Mouse (Mus musculus) forebrain, embryonic 12.5 days (tissue): ENCODE data around the gene Arhgef10l. TPM values are rescaled to one million over a fixed set of nuclear protein-coding genes. Genes with fewer than 3 reads are reported as not detected.
A peak's percentile ranks its signal among the peaks of the same experiment; 100 is the strongest.
"Not testable (repeated sequence)": the region's sequence is repeated elsewhere in the genome, so short reads cannot be mapped to it uniquely, and the experiment has no call there.

Experiments used
- ATAC-seq: fragments of 200-750 bp; cut with Nextera tagmentation; 2 replicates; pipeline ENCODE4 v1.8.0; 2017; ENCODE audit warnings: moderate TSS enrichment; ENCODE audit not compliant: low FRiP score
- H3K27ac ChIP-seq: fragments of 300-500 bp; sonication (generic); 2 replicates; pipeline ENCODE4 v1.5.1; 2016; ENCODE audit warnings: mild to moderate bottlenecking
- H3K27me3 ChIP-seq: fragments of 300-500 bp; sonication (generic); 2 replicates; pipeline ENCODE4 v1.6.1; 2016; ENCODE audit warnings: mild to moderate bottlenecking
- H3K36me3 ChIP-seq: fragments of 300-500 bp; sonication (generic); replicated peaks from 2 replicates; pipeline ENCODE4 v1.6.1; 2016; ENCODE audit warnings: mild to moderate bottlenecking
- H3K4me1 ChIP-seq: fragments of 300-500 bp; sonication (generic); 2 replicates; pipeline ENCODE4 v1.6.1; 2016
- H3K4me2 ChIP-seq: fragments of 300-500 bp; sonication (generic); 2 replicates; pipeline ENCODE4 v1.6.1; 2016; ENCODE audit warnings: mild to moderate bottlenecking, moderate library complexity
- H3K4me3 ChIP-seq: fragments of 300-500 bp; sonication (generic); replicated peaks from 2 replicates; pipeline ENCODE4 v1.5.1; 2016; ENCODE audit warnings: mild to moderate bottlenecking
- H3K9ac ChIP-seq: fragments of 300-500 bp; sonication (generic); 2 replicates; pipeline ENCODE4 v1.6.1; 2016; ENCODE audit warnings: mild to moderate bottlenecking
- H3K9me3 ChIP-seq: fragments of 300-500 bp; sonication (generic); 2 replicates; pipeline ENCODE4 v1.6.1; 2016
- WGBS: fragments of 180-500 bp; shearing (Covaris S2); methylation state at CpG from one replicate; pipeline ENCODE4 v1.1.7; 2016; 5-methylcytosine and 5-hydroxymethylcytosine counted together
- polyA plus RNA-seq: library from polyadenylated mRNA; unstranded; fragments of >200 nt; fragmentation: Nextera tagmentation; extraction: Ambion mirVana; gene quantifications from 2 replicates; pipeline ENCODE4 v1.2.1, GENCODE M21; 2016

Arhgef10l gene
- polyA plus RNA-seq, 1 experiment from 2014 or later, result 26.1 TPM

GRCm38 (mm10) chr4:140582390-140583088 is 83.3 kb downstream of the Arhgef10l start:
- Histone ChIP-seq H3K9me3 (no peaks in the 10 kb centered on the region), H3K9ac (no peak overlapping the region), H3K4me2 (no peak overlapping the region), H3K27ac (no peak overlapping the region), H3K36me3 (peaks cover 82% of the 10 kb centered on the region), H3K4me3 (no peak overlapping the region), H3K4me1 (no peaks in the 10 kb centered on the region), H3K27me3 (no peaks in the 10 kb centered on the region)
- WGBS, result 84% methylated on average over 15 of the region's 15 CpGs
- no peak for ATAC-seq

- Histone ChIP-seq H3K27ac (no peak overlapping the region), H3K9ac (no peak overlapping the region), H3K9me3 (no peaks in the 10 kb centered on the region), H3K27me3 (no peaks in the 10 kb centered on the region), H3K4me2 (no peak overlapping the region), H3K4me1 (no peaks in the 10 kb centered on the region), H3K4me3 (no peak overlapping the region), H3K36me3 (peaks cover 84% of the 10 kb centered on the region)
- no peak for ATAC-seq
- 79% methylated on average over 23 of the region's 23 CpGs for WGBS
These were observed 84.0 kb downstream of the Arhgef10l start for GRCm38 (mm10) chr4:140581730-140582389.

GRCm38 (mm10) chr4:140581341-140581729 is 84.5 kb downstream of the Arhgef10l start:
- Histone ChIP-seq H3K4me1 (no peaks in the 10 kb centered on the region), H3K27ac (no peak overlapping the region), H3K9ac (no peak overlapping the region), H3K9me3 (no peaks in the 10 kb centered on the region), H3K4me3 (no peak overlapping the region), H3K4me2 (no peak overlapping the region), H3K36me3 (peaks cover 84% of the 10 kb centered on the region), H3K27me3 (no peaks in the 10 kb centered on the region)
- ATAC-seq, result no peak
- WGBS, result 80% methylated on average over 16 of the region's 16 CpGs

GRCm38 (mm10) chr4:140580866-140581265 is 84.9 kb downstream of the Arhgef10l start:
- peaks cover 86% of the 10 kb centered on the region for H3K36me3 ChIP-seq
- ATAC-seq, result no peak
- no peak overlapping the region for H3K4me3 ChIP-seq
- H3K27me3 ChIP-seq, result no peaks in the 10 kb centered on the region
- 95% methylated on average over 4 of the region's 4 CpGs for WGBS
- H3K4me2 ChIP-seq, result no peak overlapping the region
- H3K4me1 ChIP-seq, result no peaks in the 10 kb centered on the region
- no peak overlapping the region for H3K27ac ChIP-seq
- H3K9me3 ChIP-seq, result no peaks in the 10 kb centered on the region
- H3K9ac ChIP-seq, result no peak overlapping the region

- WGBS, result 94% methylated on average over 8 of the region's 8 CpGs
- Histone ChIP-seq H3K9ac (no peak overlapping the region), H3K36me3 (peaks cover 93% of the 10 kb centered on the region)
These were observed 86.2 kb downstream of the Arhgef10l start for GRCm38 (mm10) chr4:140579576-140579975.

GRCm38 (mm10) chr4:140579149-140579548 is 86.7 kb downstream of the Arhgef10l start:
- H3K9ac ChIP-seq, result no peak overlapping the region
- H3K27me3 ChIP-seq, result no peaks in the 10 kb centered on the region
- H3K9me3 ChIP-seq, result no peaks in the 10 kb centered on the region
- no peaks in the 10 kb centered on the region for H3K4me1 ChIP-seq
- H3K36me3 ChIP-seq, result peaks cover 93% of the 10 kb centered on the region
- 96% methylated on average over 13 of the region's 13 CpGs for WGBS
- H3K27ac ChIP-seq, result no peak overlapping the region
- no peak overlapping the region for H3K4me2 ChIP-seq
- ATAC-seq, result no peak
- no peak overlapping the region for H3K4me3 ChIP-seq

More at GRCm38 (mm10) chr4:140579576-140579975, 86.2 kb downstream of the Arhgef10l start:
- Histone ChIP-seq H3K27ac (no peak overlapping the region), H3K4me3 (no peak overlapping the region), H3K9me3 (no peaks in the 10 kb centered on the region), H3K27me3 (no peaks in the 10 kb centered on the region), H3K4me2 (no peak overlapping the region), H3K4me1 (no peaks in the 10 kb centered on the region)
- no peak for ATAC-seq

GRCm38 (mm10) chr4:140576628-140577027 is 89.2 kb downstream of the Arhgef10l start:
- Histone ChIP-seq H3K4me2 (no peak overlapping the region), H3K9ac (no peak overlapping the region), H3K9me3 (no peaks in the 10 kb centered on the region), H3K36me3 (peaks cover 96% of the 10 kb centered on the region), H3K27me3 (no peaks in the 10 kb centered on the region), H3K4me1 (no peaks in the 10 kb centered on the region), H3K4me3 (no peak overlapping the region), H3K27ac (no peak overlapping the region)
- 98% methylated on average over 16 of the region's 16 CpGs for WGBS
- ATAC-seq, result no peak

GRCm38 (mm10) chr4:140574863-140575262 is 90.9 kb downstream of the Arhgef10l start:
- peaks cover 88% of the 10 kb centered on the region for H3K36me3 ChIP-seq
- H3K9me3 ChIP-seq, H3K4me2 ChIP-seq, ATAC-seq, H3K27ac ChIP-seq, H3K9ac ChIP-seq, H3K4me1 ChIP-seq, H3K4me3 ChIP-seq, H3K27me3 ChIP-seq: not testable (repeated sequence)
- WGBS, result 94% methylated on average over 7 of the region's 7 CpGs

- no peak overlapping the region for H3K4me3 ChIP-seq
- 92% methylated on average over 17 of the region's 17 CpGs for WGBS
- ATAC-seq, result no peak
- H3K27ac ChIP-seq, result no peak overlapping the region
- no peak overlapping the region for H3K4me2 ChIP-seq
- no peak overlapping the region for H3K9ac ChIP-seq
- H3K36me3 ChIP-seq, result peaks cover 88% of the 10 kb centered on the region
- H3K9me3 ChIP-seq, result peaks cover 3% of the 10 kb centered on the region; the same call in 1 of the 2 replicates
- H3K27me3 ChIP-seq, result no peaks in the 10 kb centered on the region
- H3K4me1 ChIP-seq, result no peaks in the 10 kb centered on the region
These were observed 93.4 kb downstream of the Arhgef10l start for GRCm38 (mm10) chr4:140572376-140572775.

GRCm38 (mm10) chr4:140569394-140569793 is 96.4 kb downstream of the Arhgef10l start:
- no peak overlapping the region for H3K4me3 ChIP-seq
- 89% methylated on average over 2 of the region's 2 CpGs for WGBS
- peaks cover 86% of the 10 kb centered on the region for H3K36me3 ChIP-seq
- peaks cover 3% of the 10 kb centered on the region; the same call in 1 of the 2 replicates for H3K4me1 ChIP-seq
- no peak for ATAC-seq
- no peak overlapping the region for H3K4me2 ChIP-seq
- no peak overlapping the region for H3K9ac ChIP-seq
- no peaks in the 10 kb centered on the region for H3K27me3 ChIP-seq
- H3K27ac ChIP-seq, result no peak overlapping the region
- H3K9me3 ChIP-seq, result peaks cover 4% of the 10 kb centered on the region; the same call in 1 of the 2 replicates

GRCm38 (mm10) chr4:140567911-140568480 is 97.8 kb downstream of the Arhgef10l start:
- Histone ChIP-seq H3K27me3 (no peaks in the 10 kb centered on the region), H3K4me3 (no peak overlapping the region), H3K4me1 (peaks cover 3% of the 10 kb centered on the region; the same call in 1 of the 2 replicates), H3K9ac (no peak overlapping the region), H3K4me2 (no peak overlapping the region), H3K9me3 (peaks cover 4% of the 10 kb centered on the region; the same call in 1 of the 2 replicates), H3K27ac (no peak overlapping the region), H3K36me3 (peaks cover 86% of the 10 kb centered on the region)
- no peak for ATAC-seq
- 96% methylated on average over 11 of the region's 11 CpGs for WGBS

GRCm38 (mm10) chr4:140566785-140567184 is 99.0 kb downstream of the Arhgef10l start:
- 0 out of 2 replicates have a peak overlapping the region, but pooled peaks have one; percentile 31 for H3K27ac ChIP-seq
- 94% methylated on average over 14 of the region's 14 CpGs for WGBS
- H3K4me1 ChIP-seq, result peaks cover 3% of the 10 kb centered on the region; the same call in 1 of the 2 replicates

More at GRCm38 (mm10) chr4:140566785-140567184, 99.0 kb downstream of the Arhgef10l start:
- no peak overlapping the region for H3K4me2 ChIP-seq
- peaks cover 7% of the 10 kb centered on the region for H3K9me3 ChIP-seq
- no peak overlapping the region for H3K4me3 ChIP-seq
- H3K27me3 ChIP-seq, result no peaks in the 10 kb centered on the region
- no peak overlapping the region for H3K9ac ChIP-seq
- no peak for ATAC-seq
- peaks cover 86% of the 10 kb centered on the region for H3K36me3 ChIP-seq
